10 mouse cellular contexts compared by ENCODE assay signal in the genomic region with DNA sequence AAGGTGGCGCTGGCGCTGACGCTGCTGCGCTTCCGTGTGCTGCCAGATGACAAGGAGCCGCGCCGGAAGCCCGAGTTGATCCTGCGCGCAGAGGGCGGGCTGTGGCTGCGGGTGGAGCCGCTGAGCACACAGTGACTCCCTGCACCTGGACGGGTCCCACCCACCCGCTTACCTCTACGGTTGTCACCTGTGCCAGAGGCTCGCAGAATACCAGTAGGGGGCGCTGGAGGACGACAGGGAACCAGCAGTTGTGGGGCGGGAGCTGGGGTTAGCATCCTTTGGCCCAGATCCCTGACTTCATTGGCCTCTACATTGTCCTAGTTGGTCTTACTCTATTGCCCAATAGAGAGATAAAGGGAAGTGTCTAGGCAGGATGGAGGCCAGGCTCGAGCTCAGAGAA. TPM values are rescaled to one million over a fixed set of nuclear protein-coding genes. Genes with fewer than 3 reads are reported as not detected.
DNase-seq lines count a peak whose midpoint lies in the region; ATAC-seq and TF ChIP-seq lines count a peak whose summit lies in the region.
"Had no signal": no experiment of that assay in that cellular context is flagged by ENCODE, and none has a peak within 500 bp of the region (broad histone marks: within the 10 kb centered on the region; RNA-seq: fewer than 3 reads in every experiment).

No protein-coding gene starts in this region.

- H3K4me1 ChIP-seq in megakaryocyte, embryonic 14.5 days, result no peaks in the 10 kb centered on the region
- H3K4me1 ChIP-seq in lung, postnatal 0 days (ENCODE audit: insufficient read depth, low read depth, low read length), result no peaks in the 10 kb centered on the region
- no peaks in the 10 kb centered on the region for H3K4me1 ChIP-seq in hindbrain, embryonic 14.5 days (replicated peaks; ENCODE audit: control insufficient read depth, insufficient read depth, low read length)

- ATAC-seq in megakaryocyte, adult 5-6 weeks (ENCODE audit: poor library complexity, severe bottlenecking), result no peak
- peak; percentile 76 for ATAC-seq in lung, postnatal 0 days
- ATAC-seq in hindbrain, embryonic 14.5 days (ENCODE audit: low FRiP score), result no peak

- H3K4me3 ChIP-seq in megakaryocyte, embryonic 14.5 days (replicated peaks), result peak overlapping the region; percentile 47
- no peak overlapping the region for H3K4me3 ChIP-seq in lung, postnatal 0 days (ENCODE audit: low read depth, low read length)
- H3K4me3 ChIP-seq in hindbrain, embryonic 14.5 days (replicated peaks; ENCODE audit: low read length), result no peak overlapping the region

- DNase-seq in adrenal gland, postnatal 25 days, result peak; percentile 7
- DNase-seq in adrenal gland, postnatal 4 days (ENCODE audit: low spot score in 2 of 2), result no peak
- DNase-seq in kidney, adult 18-20 months, result peak; percentile 49
- peak; percentile 32 for DNase-seq in lung, postnatal 0 days (ENCODE audit: low spot score)
- peak; percentile 4 to 19 for DNase-seq in thymus, adult 18-20 months
- no peak for DNase-seq in hindbrain, embryonic 14.5 days (ENCODE audit: low spot score)

- H3K4me2 ChIP-seq in lung, postnatal 0 days (replicated peaks; ENCODE audit: low read depth, low read length), result peak overlapping the region; percentile 27; the same call in 1 of the 2 replicates
- no peak overlapping the region for H3K4me2 ChIP-seq in hindbrain, embryonic 14.5 days (replicated peaks)

- no peak overlapping the region for H3K27ac ChIP-seq in lung, postnatal 0 days (ENCODE audit: low read length)
- no peak overlapping the region for H3K27ac ChIP-seq in hindbrain, embryonic 14.5 days

- WGBS in lung, postnatal 0 days, result 34% methylated on average over 22 of the region's 22 CpGs
- WGBS in hindbrain, embryonic 14.5 days, result 54% methylated on average over 22 of the region's 22 CpGs

- peaks cover 5% of the 10 kb centered on the region for H3K27me3 ChIP-seq in megakaryocyte, embryonic 14.5 days (replicated peaks)
- no peaks in the 10 kb centered on the region for H3K27me3 ChIP-seq in lung, postnatal 0 days (replicated peaks; ENCODE audit: insufficient read depth, low read length)
- H3K27me3 ChIP-seq in hindbrain, embryonic 14.5 days (ENCODE audit: control insufficient read depth, insufficient read depth, low read length), result no peaks in the 10 kb centered on the region

- peaks cover 40% of the 10 kb centered on the region for H3K9me3 ChIP-seq in megakaryocyte, embryonic 14.5 days
- H3K9me3 ChIP-seq in lung, postnatal 0 days (ENCODE audit: low read length), result no peaks in the 10 kb centered on the region
- H3K9me3 ChIP-seq in hindbrain, embryonic 14.5 days (ENCODE audit: control insufficient read depth, low read length), result peaks cover 18% of the 10 kb centered on the region

- peak; percentile 52 for TF ChIP-seq CTCF in lung, postnatal 0 days (IDR thresholded peaks at IDR 0.05)

- no peak for TF ChIP-seq EP300 in lung, postnatal 0 days (IDR thresholded peaks at IDR 0.05)

- no peaks in the 10 kb centered on the region for H3K36me3 ChIP-seq in megakaryocyte, embryonic 14.5 days (replicated peaks; ENCODE audit: low read length)
- no peaks in the 10 kb centered on the region for H3K36me3 ChIP-seq in lung, postnatal 0 days (ENCODE audit: insufficient read depth, low read length)
- H3K36me3 ChIP-seq in hindbrain, embryonic 14.5 days (replicated peaks; ENCODE audit: control insufficient read depth, insufficient read depth), result no peaks in the 10 kb centered on the region

- no peak overlapping the region for H3K9ac ChIP-seq in lung, postnatal 0 days (replicated peaks; ENCODE audit: low read depth)
- no peak overlapping the region for H3K9ac ChIP-seq in hindbrain, embryonic 14.5 days

RNA-seq across cellular contexts. Expression of gene Cyp4f15, which starts 17.4 kb away (rescaled TPM):
- total RNA-seq in adrenal gland, postnatal 25 days (2021), result 1.9 and 2.0 TPM in 2 replicates
- 1 to 10 TPM; 3.6 to 7.7 TPM for total RNA-seq in adrenal gland, postnatal 4 days (2021)
- polyA plus RNA-seq in megakaryocyte, embryonic 14.5 days (2012; ENCODE audit: insufficient read depth, low replicate concordance), result not detected in 2 replicates
- not detected in 2 replicates for total RNA-seq in megakaryocyte, adult 5-6 weeks (2015)
- not detected in 2 replicates for total RNA-seq in megakaryocyte, adult 5-6 weeks (2017)
- polyA plus RNA-seq in lung, postnatal 0 days (2015; fragmentation: Nextera tagmentation; extraction: Ambion mirVana), result 0.33 and 0.39 TPM in 2 replicates
- 2.2 and 2.5 TPM in 2 replicates for polyA plus RNA-seq in hindbrain, embryonic 14.5 days (2014; fragmentation: Nextera tagmentation; extraction: Ambion mirVana)
- polyA plus RNA-seq: C2C12 had no signal

RNA-seq across cellular contexts. Expression of gene Cyp4f40, which starts 44.1 kb away (rescaled TPM):
- not detected in 2 replicates for total RNA-seq in adrenal gland, postnatal 25 days (2021)
- not detected for total RNA-seq in adrenal gland, postnatal 4 days (2021)
- polyA plus RNA-seq in megakaryocyte, embryonic 14.5 days (2012; ENCODE audit: insufficient read depth, low replicate concordance), result 0.74 and 22.2 TPM in 2 replicates
- not detected in 2 replicates for total RNA-seq in megakaryocyte, adult 5-6 weeks (2015)
- total RNA-seq in megakaryocyte, adult 5-6 weeks (2017), result not detected in 2 replicates
- polyA plus RNA-seq in lung, postnatal 0 days (2015; fragmentation: Nextera tagmentation; extraction: Ambion mirVana), result not detected in 2 replicates
- not detected in 2 replicates for polyA plus RNA-seq in hindbrain, embryonic 14.5 days (2014; fragmentation: Nextera tagmentation; extraction: Ambion mirVana)
- polyA plus RNA-seq: neural tube, embryonic 14.5 days had no signal

Comparison
In these comparisons a context has a peak if more than half of its experiments do, and no peak if none do; other contexts are left out.
1. DNase-seq: peak in adrenal gland, postnatal 25 days (single experiment), kidney, adult 18-20 months (single experiment), lung, postnatal 0 days (single experiment) and thymus, adult 18-20 months (2 of 2); none in adrenal gland, postnatal 4 days (0 of 2) and hindbrain, embryonic 14.5 days (single experiment).